Mouse (Mus musculus): ENCODE measurements at regions not wholly inside any gene's neighbourhood (a gene's known extent, or its start where the extent isn't known, plus 50 kb on each side); places are given as distances from the start of the nearest gene placed in this dataset.

GRCm38 (mm10) chr1:34930571-34930970, 80.8 kb downstream of the Plekhb2 start:
- Histone ChIP-seq H3K4me1 (replicated peaks; ENCODE audit: control insufficient read depth, insufficient read depth, low read length) (no peaks in the 10 kb centered on the region), H3K9ac (replicated peaks; ENCODE audit: low read depth, low read length) (no peak overlapping the region), H3K4me3 (replicated peaks; ENCODE audit: low read length) (no peak overlapping the region), H3K4me2 (ENCODE audit: low read length) (no peak overlapping the region), H3K9me3 (ENCODE audit: control insufficient read depth, low read length) (0 out of 2 replicates have a peak, but pooled peaks cover 3% of the 10 kb centered on the region), H3K36me3 (ENCODE audit: control insufficient read depth, insufficient read depth) (no peaks in the 10 kb centered on the region), H3K27me3 (replicated peaks; ENCODE audit: control insufficient read depth, insufficient read depth, low read length) (no peaks in the 10 kb centered on the region), H3K27ac (ENCODE audit: low read length) (no peak overlapping the region)
- 95% methylated on average over 11 of the region's 11 CpGs for WGBS
- no peak for ATAC-seq

- no peak overlapping the region for H3K9ac ChIP-seq (replicated peaks; ENCODE audit: low read depth, low read length)
- H3K27me3 ChIP-seq (replicated peaks; ENCODE audit: control insufficient read depth, insufficient read depth, low read length): no peaks in the 10 kb centered on the region
- H3K4me1 ChIP-seq (replicated peaks; ENCODE audit: control insufficient read depth, insufficient read depth, low read length): no peaks in the 10 kb centered on the region
- no peak overlapping the region for H3K4me3 ChIP-seq (replicated peaks; ENCODE audit: low read length)
- no peak for ATAC-seq
- WGBS: 86% methylated on average over 1 of the region's 1 CpGs
- no peaks in the 10 kb centered on the region for H3K36me3 ChIP-seq (ENCODE audit: control insufficient read depth, insufficient read depth)
- H3K9me3 ChIP-seq (ENCODE audit: control insufficient read depth, low read length): no peaks in the 10 kb centered on the region
- H3K27ac ChIP-seq (ENCODE audit: low read length): no peak overlapping the region
- H3K4me2 ChIP-seq (ENCODE audit: low read length): no peak overlapping the region
Measured at GRCm38 (mm10) chr1:34943196-34943595, 93.4 kb downstream of the Plekhb2 start.

- ATAC-seq: peak; percentile 47; the same call in 1 of the 2 replicates
- H3K4me3 ChIP-seq (replicated peaks; ENCODE audit: low read length): no peak overlapping the region
- H3K36me3 ChIP-seq (ENCODE audit: control insufficient read depth, insufficient read depth): no peaks in the 10 kb centered on the region
- peaks cover 3% of the 10 kb centered on the region; the same call in 1 of the 2 replicates for H3K9me3 ChIP-seq (ENCODE audit: control insufficient read depth, low read length)
- H3K9ac ChIP-seq (replicated peaks; ENCODE audit: low read depth, low read length): no peak overlapping the region
- no peak overlapping the region; the same call in 1 of the 2 replicates for H3K27ac ChIP-seq (ENCODE audit: low read length)
- H3K27me3 ChIP-seq (replicated peaks; ENCODE audit: control insufficient read depth, insufficient read depth, low read length): no peaks in the 10 kb centered on the region
- no peak overlapping the region for H3K4me2 ChIP-seq (ENCODE audit: low read length)
- peaks cover 5% of the 10 kb centered on the region; the same call in 1 of the 2 replicates for H3K4me1 ChIP-seq (replicated peaks; ENCODE audit: control insufficient read depth, insufficient read depth, low read length)
- 64% methylated on average over 19 of the region's 19 CpGs for WGBS
Measured at GRCm38 (mm10) chr1:34961633-34962507, 112.1 kb downstream of the Plekhb2 start.

GRCm38 (mm10) chr1:34962508-34962885, 112.7 kb downstream of the Plekhb2 start:
- 74% methylated on average over 6 of the region's 6 CpGs for WGBS
- no peak overlapping the region; the same call in 1 of the 2 replicates for H3K27ac ChIP-seq (ENCODE audit: low read length)
- H3K36me3 ChIP-seq (ENCODE audit: control insufficient read depth, insufficient read depth): no peaks in the 10 kb centered on the region
- no peak for ATAC-seq
- H3K4me1 ChIP-seq (replicated peaks; ENCODE audit: control insufficient read depth, insufficient read depth, low read length): peaks cover 5% of the 10 kb centered on the region; the same call in 1 of the 2 replicates
- no peak overlapping the region for H3K4me2 ChIP-seq (ENCODE audit: low read length)
- no peaks in the 10 kb centered on the region for H3K27me3 ChIP-seq (replicated peaks; ENCODE audit: control insufficient read depth, insufficient read depth, low read length)
- H3K9ac ChIP-seq (replicated peaks; ENCODE audit: low read depth, low read length): no peak overlapping the region
- no peak overlapping the region for H3K4me3 ChIP-seq (replicated peaks; ENCODE audit: low read length)
- peaks cover 3% of the 10 kb centered on the region; the same call in 1 of the 2 replicates for H3K9me3 ChIP-seq (ENCODE audit: control insufficient read depth, low read length)

- Histone ChIP-seq H3K4me1 (replicated peaks; ENCODE audit: control insufficient read depth, insufficient read depth, low read length) (no peaks in the 10 kb centered on the region), H3K9me3 (ENCODE audit: control insufficient read depth, low read length) (peaks cover 2% of the 10 kb centered on the region; the same call in 1 of the 2 replicates), H3K27me3 (replicated peaks; ENCODE audit: control insufficient read depth, insufficient read depth, low read length) (no peaks in the 10 kb centered on the region), H3K27ac (ENCODE audit: low read length) (no peak overlapping the region), H3K4me3 (replicated peaks; ENCODE audit: low read length) (no peak overlapping the region), H3K36me3 (ENCODE audit: control insufficient read depth, insufficient read depth) (no peaks in the 10 kb centered on the region), H3K9ac (replicated peaks; ENCODE audit: low read depth, low read length) (no peak overlapping the region), H3K4me2 (ENCODE audit: low read length) (no peak overlapping the region)
- ATAC-seq: no peak
- 94% methylated on average over 6 of the region's 6 CpGs for WGBS
Measured at GRCm38 (mm10) chr1:34974801-34975200, 125.0 kb downstream of the Plekhb2 start.

GRCm38 (mm10) chr1:34978156-34978555, 128.4 kb downstream of the Plekhb2 start:
- Histone ChIP-seq H3K4me2 (ENCODE audit: low read length) (no peak overlapping the region), H3K36me3 (ENCODE audit: control insufficient read depth, insufficient read depth) (no peaks in the 10 kb centered on the region), H3K27me3 (replicated peaks; ENCODE audit: control insufficient read depth, insufficient read depth, low read length) (no peaks in the 10 kb centered on the region), H3K9ac (replicated peaks; ENCODE audit: low read depth, low read length) (no peak overlapping the region), H3K9me3 (ENCODE audit: control insufficient read depth, low read length) (peaks cover 2% of the 10 kb centered on the region; the same call in 1 of the 2 replicates), H3K27ac (ENCODE audit: low read length) (no peak overlapping the region), H3K4me1 (replicated peaks; ENCODE audit: control insufficient read depth, insufficient read depth, low read length) (no peaks in the 10 kb centered on the region), H3K4me3 (replicated peaks; ENCODE audit: low read length) (no peak overlapping the region)
- no peak for ATAC-seq
- WGBS: 95% methylated on average over 10 of the region's 10 CpGs

- H3K4me3 ChIP-seq (replicated peaks; ENCODE audit: low read length): no peak overlapping the region
- H3K9ac ChIP-seq (replicated peaks; ENCODE audit: low read depth, low read length): no peak overlapping the region
- no peak for ATAC-seq
- H3K4me1 ChIP-seq (replicated peaks; ENCODE audit: control insufficient read depth, insufficient read depth, low read length): no peaks in the 10 kb centered on the region
- no peak overlapping the region for H3K27ac ChIP-seq (ENCODE audit: low read length)
- peaks cover 2% of the 10 kb centered on the region; the same call in 1 of the 2 replicates for H3K9me3 ChIP-seq (ENCODE audit: control insufficient read depth, low read length)
- H3K27me3 ChIP-seq (replicated peaks; ENCODE audit: control insufficient read depth, insufficient read depth, low read length): no peaks in the 10 kb centered on the region
- H3K4me2 ChIP-seq (ENCODE audit: low read length): no peak overlapping the region
- 77% methylated on average over 3 of the region's 3 CpGs for WGBS
- H3K36me3 ChIP-seq (ENCODE audit: control insufficient read depth, insufficient read depth): no peaks in the 10 kb centered on the region
Measured at GRCm38 (mm10) chr1:34979350-34979749, 129.6 kb downstream of the Plekhb2 start.

- Histone ChIP-seq H3K9me3 (ENCODE audit: control insufficient read depth, low read length) (peaks cover 2% of the 10 kb centered on the region; the same call in 1 of the 2 replicates), H3K36me3 (ENCODE audit: control insufficient read depth, insufficient read depth) (no peaks in the 10 kb centered on the region), H3K4me1 (replicated peaks; ENCODE audit: control insufficient read depth, insufficient read depth, low read length) (no peaks in the 10 kb centered on the region), H3K27ac (ENCODE audit: low read length) (no peak overlapping the region), H3K4me3 (replicated peaks; ENCODE audit: low read length) (no peak overlapping the region), H3K4me2 (ENCODE audit: low read length) (no peak overlapping the region), H3K27me3 (replicated peaks; ENCODE audit: control insufficient read depth, insufficient read depth, low read length) (no peaks in the 10 kb centered on the region; the same call in 1 of the 2 replicates), H3K9ac (replicated peaks; ENCODE audit: low read depth, low read length) (no peak overlapping the region)
- ATAC-seq: no peak
- WGBS: 94% methylated on average over 2 of the region's 2 CpGs
Measured at GRCm38 (mm10) chr1:34981934-34982333, 132.2 kb downstream of the Plekhb2 start.

- no peaks in the 10 kb centered on the region for H3K36me3 ChIP-seq (ENCODE audit: control insufficient read depth, insufficient read depth)
- no peak overlapping the region for H3K9ac ChIP-seq (replicated peaks; ENCODE audit: low read depth, low read length)
- peaks cover 2% of the 10 kb centered on the region; the same call in 1 of the 2 replicates for H3K9me3 ChIP-seq (ENCODE audit: control insufficient read depth, low read length)
- H3K4me2 ChIP-seq (ENCODE audit: low read length): no peak overlapping the region
- no peak for ATAC-seq
- 19% methylated on average over 2 of the region's 2 CpGs for WGBS
- no peak overlapping the region for H3K4me3 ChIP-seq (replicated peaks; ENCODE audit: low read length)
- H3K27me3 ChIP-seq (replicated peaks; ENCODE audit: control insufficient read depth, insufficient read depth, low read length): no peaks in the 10 kb centered on the region; the same call in 1 of the 2 replicates
- no peak overlapping the region for H3K27ac ChIP-seq (ENCODE audit: low read length)
- H3K4me1 ChIP-seq (replicated peaks; ENCODE audit: control insufficient read depth, insufficient read depth, low read length): 0 out of 2 replicates have a peak, but pooled peaks cover 6% of the 10 kb centered on the region
Measured at GRCm38 (mm10) chr1:34982966-34983365, 133.2 kb downstream of the Plekhb2 start.

Measured in forebrain, embryonic 16.5 days (tissue).